Mouse (Mus musculus) small intestine, adult 2 months (tissue): Measurements from ENCODE around the gene Slc35b2.

Experiments used
- CTCF ChIP-seq: fragments of 200-500 bp; IDR thresholded peaks from 2 replicates; pipeline ENCODE4 v1.5.1; 2012; ENCODE audit warnings: low read depth, mild to moderate bottlenecking, control low read depth, inconsistent platforms, low read length, moderate library complexity, mixed read lengths; ENCODE audit not compliant: insufficient replicate concordance, insufficient read length; ENCODE audit errors: extremely low read depth
- POLR2A ChIP-seq: fragments of 200-500 bp; IDR thresholded peaks from 2 replicates; pipeline ENCODE4 v1.6.1; 2012; ENCODE audit warnings: low read depth, mild to moderate bottlenecking, control low read depth, inconsistent platforms, low read length, moderate library complexity

- TF ChIP-seq POLR2A: no peak
- no peak for TF ChIP-seq CTCF
Measured at GRCm38 (mm10) chr17:45598891-45599290, 35.2 kb downstream of the Slc35b2 start.
